Mouse (Mus musculus) right cerebral cortex, postnatal 25 days (tissue): ENCODE measurements around the gene Zc3h12a.

ENCODE experiments used
- DNase-seq: peaks from one replicate; pipeline ENCODE4 v3.0.0; 2022

The Zc3h12a gene

GRCm38 (mm10) chr4:125114638-125115037 lies 13.0 kb downstream of the Zc3h12a start:
- peak; percentile 85 for DNase-seq

GRCm38 (mm10) chr4:125105354-125105753 lies 22.3 kb downstream of the Zc3h12a start:
- no peak for DNase-seq

- no peak for DNase-seq
Measured at GRCm38 (mm10) chr4:125101334-125101733, 26.3 kb downstream of the Zc3h12a start.

GRCm38 (mm10) chr4:125099458-125099857 lies 28.2 kb downstream of the Zc3h12a start:
- DNase-seq, result peak; percentile 70

GRCm38 (mm10) chr4:125097412-125097811 lies 30.2 kb downstream of the Zc3h12a start:
- DNase-seq, result no peak

- no peak for DNase-seq
Measured at GRCm38 (mm10) chr4:125096066-125096465, 31.6 kb downstream of the Zc3h12a start.

GRCm38 (mm10) chr4:125093031-125093430 lies 34.6 kb downstream of the Zc3h12a start:
- no peak for DNase-seq

- DNase-seq, result peak; percentile 78
Measured at GRCm38 (mm10) chr4:125085346-125085841, 42.2 kb downstream of the Zc3h12a start.

- peak; percentile 95 for DNase-seq
Measured at GRCm38 (mm10) chr4:125084403-125085345, 43.0 kb downstream of the Zc3h12a start, which contains the start of gene Meaf6. Gene Meaf6, plus strand, starts transcription at chr4:125085134.

GRCm38 (mm10) chr4:125078698-125079097 lies 48.9 kb downstream of the Zc3h12a start:
- DNase-seq, result no peak

- no peak for DNase-seq
Measured at GRCm38 (mm10) chr4:125077700-125078099, 49.9 kb downstream of the Zc3h12a start.
